Mouse (Mus musculus) MEL (cell line): ENCODE measurements around the gene Pdhx. TPM values are rescaled to one million over a fixed set of nuclear protein-coding genes. Genes with fewer than 3 reads are reported as not detected.
A peak's percentile ranks its signal among the peaks of the same experiment; 100 is the strongest.

Experiments
- DNase-seq: peaks from one replicate; pipeline ENCODE4 v3.0.0; 2011; ENCODE audit warnings: low read depth, low spot score
- H3K27ac ChIP-seq: 2 replicates; pipeline ENCODE4 v1.5.1; 2012; ENCODE audit warnings: low read depth, mild to moderate bottlenecking, control low read depth, low read length, moderate library complexity; ENCODE audit not compliant: control insufficient read depth
- H3K27me3 ChIP-seq, 2 experiments: fragments of 150-350 bp in 1 of 2; sonication (generic) in 1 of 2; 2 replicates each; pipeline ENCODE4 v1.6.1; 2012; ENCODE audit warnings: low read length in 2 of 2, mild to moderate bottlenecking in 2 of 2, improper control_type of control experiment in 1 of 2, moderate library complexity in 1 of 2; ENCODE audit not compliant: insufficient read depth in 2 of 2, control insufficient read depth in 1 of 2
- H3K36me3 ChIP-seq, 2 experiments: 2 replicates each; pipeline ENCODE4 v1.6.1; 2012 to 2014; ENCODE audit warnings: low read length in 2 of 2, improper control_type of control experiment in 1 of 2, inconsistent platforms in 1 of 2, mild to moderate bottlenecking in 1 of 2; ENCODE audit not compliant: insufficient read depth in 2 of 2, control insufficient read depth in 1 of 2
- H3K4me1 ChIP-seq, 2 experiments: fragments of 150-350 bp in 1 of 2; sonication (generic) in 1 of 2; 2 replicates each; pipeline ENCODE4 v1.6.1; 2012; ENCODE audit warnings: low read length in 2 of 2, improper control_type of control experiment in 1 of 2, mild to moderate bottlenecking in 1 of 2; ENCODE audit not compliant: insufficient read depth in 2 of 2, control insufficient read depth in 1 of 2
- H3K4me3 ChIP-seq, 2 experiments: fragments of 150-350 bp in 1 of 2; sonication (generic) in 1 of 2; 2 replicates each; pipeline ENCODE4 v1.5.1; 2012; ENCODE audit warnings: low read depth in 2 of 2, low read length in 2 of 2, mild to moderate bottlenecking in 2 of 2, moderate library complexity in 2 of 2, control low read depth in 1 of 2, improper control_type of control experiment in 1 of 2; ENCODE audit not compliant: control insufficient read depth in 1 of 2, insufficient read depth in 1 of 2
- H3K79me2 ChIP-seq: 2 replicates; pipeline ENCODE4 v1.6.1; 2012; ENCODE audit warnings: mild to moderate bottlenecking, low read length, moderate library complexity; ENCODE audit not compliant: control insufficient read depth, poor library complexity, insufficient read depth
- H3K9ac ChIP-seq: 2 replicates; pipeline ENCODE4 v1.6.1; 2012; ENCODE audit warnings: low read depth, mild to moderate bottlenecking, control low read depth, low read length, moderate library complexity; ENCODE audit not compliant: control insufficient read depth, poor library complexity, severe bottlenecking
- H3K9me3 ChIP-seq: fragments of 150-350 bp; sonication (generic); replicated peaks from 2 replicates; pipeline ENCODE4 v1.6.1; 2012; ENCODE audit warnings: mild to moderate bottlenecking, low read length, improper control_type of control experiment, moderate library complexity; ENCODE audit not compliant: insufficient read depth
- BHLHE40 ChIP-seq: IDR thresholded peaks from 2 replicates; pipeline ENCODE4 v1.6.1; 2012; ENCODE audit warnings: low read depth, mild to moderate bottlenecking, inconsistent platforms, low read length, improper control_type of control experiment, borderline replicate concordance
- CTCF ChIP-seq, 3 experiments: IDR thresholded peaks in 2 of 3; conservative IDR thresholded peaks in 1 of 3; 2 replicates each; pipeline ENCODE4 v1.5.1; 2011 to 2012; ENCODE audit warnings: low read length in 3 of 3, low read depth in 2 of 3, mild to moderate bottlenecking in 2 of 3, improper control_type of control experiment in 1 of 3, inconsistent platforms in 1 of 3, mixed read lengths in 1 of 3, moderate library complexity in 1 of 3; ENCODE audit not compliant: control insufficient read depth in 1 of 3, insufficient read depth in 1 of 3, poor library complexity in 1 of 3, severe bottlenecking in 1 of 3
- EP300 ChIP-seq, 2 experiments: IDR thresholded peaks; 2 replicates each; pipeline ENCODE4 v1.6.1; 2011; ENCODE audit warnings: improper control_type of control experiment in 2 of 2, low read length in 2 of 2, low read depth in 1 of 2, mild to moderate bottlenecking in 1 of 2
- GATA1 ChIP-seq: IDR thresholded peaks from 2 replicates; pipeline ENCODE4 v1.6.1; 2011; ENCODE audit warnings: low read depth, low read length, improper control_type of control experiment
- HCFC1 ChIP-seq: IDR thresholded peaks from 2 replicates; pipeline ENCODE4 v1.6.1; 2012; ENCODE audit warnings: low read depth, mild to moderate bottlenecking, inconsistent platforms, low read length, improper control_type of control experiment, moderate library complexity
- KAT2A ChIP-seq: conservative IDR thresholded peaks from 2 replicates; pipeline ENCODE4 v1.6.1; 2012; ENCODE audit warnings: low read depth, low read length, improper control_type of control experiment, inconsistent platforms
- MEF2A ChIP-seq: IDR thresholded peaks from 2 replicates; pipeline ENCODE4 v1.6.1; 2014; ENCODE audit warnings: low read depth, mild to moderate bottlenecking, inconsistent platforms, low read length, improper control_type of control experiment; ENCODE audit not compliant: poor library complexity, insufficient replicate concordance, severe bottlenecking; ENCODE audit errors: extremely low read depth
- MYC ChIP-seq: IDR thresholded peaks from 2 replicates; pipeline ENCODE4 v1.6.1; 2011; ENCODE audit warnings: low read depth, mild to moderate bottlenecking, low read length, improper control_type of control experiment, moderate library complexity
- NELFE ChIP-seq: IDR thresholded peaks from 2 replicates; pipeline ENCODE4 v1.6.1; 2011; ENCODE audit warnings: low read depth, low read length, improper control_type of control experiment
- NRF1 ChIP-seq: IDR thresholded peaks from 2 replicates; pipeline ENCODE4 v1.6.1; 2014; ENCODE audit warnings: low read depth, mild to moderate bottlenecking, inconsistent platforms, low read length, improper control_type of control experiment, moderate library complexity; ENCODE audit not compliant: poor library complexity, insufficient read depth, severe bottlenecking
- POLR2A ChIP-seq, 2 experiments: IDR thresholded peaks; 2 replicates each; pipeline ENCODE4 v1.6.1; 2011 to 2012; ENCODE audit warnings: low read length in 2 of 2, mild to moderate bottlenecking in 2 of 2, control low read depth in 1 of 2, improper control_type of control experiment in 1 of 2, low read depth in 1 of 2, moderate library complexity in 1 of 2; ENCODE audit not compliant: control insufficient read depth in 1 of 2, insufficient read depth in 1 of 2, poor library complexity in 1 of 2
- POLR2AphosphoS5 ChIP-seq: IDR thresholded peaks from 2 replicates; pipeline ENCODE4 v1.6.1; 2012; ENCODE audit warnings: low read depth, borderline replicate concordance, mild to moderate bottlenecking, inconsistent platforms, low read length, moderate library complexity, mixed read lengths
- RAD21 ChIP-seq: IDR thresholded peaks from 2 replicates; pipeline ENCODE4 v1.6.1; 2011; ENCODE audit warnings: mild to moderate bottlenecking, low read depth, low read length, improper control_type of control experiment
- SMC3 ChIP-seq: IDR thresholded peaks from 2 replicates; pipeline ENCODE4 v1.6.1; 2011; ENCODE audit warnings: low read depth, low read length, improper control_type of control experiment
- TBP ChIP-seq: IDR thresholded peaks from 2 replicates; pipeline ENCODE4 v1.8.0; 2011; ENCODE audit warnings: low read depth, low read length, improper control_type of control experiment
- TCF12 ChIP-seq: IDR thresholded peaks from 2 replicates; pipeline ENCODE4 v1.6.1; 2014; ENCODE audit warnings: low read depth, mild to moderate bottlenecking, inconsistent platforms, low read length, improper control_type of control experiment, moderate library complexity
- USF1 ChIP-seq: IDR thresholded peaks from 2 replicates; pipeline ENCODE4 v1.6.1; 2014; ENCODE audit warnings: low read depth, mild to moderate bottlenecking, inconsistent platforms, low read length, improper control_type of control experiment, moderate library complexity
- ZC3H11A ChIP-seq: IDR thresholded peaks from 2 replicates; pipeline ENCODE4 v1.6.1; 2012; ENCODE audit warnings: low read depth, mild to moderate bottlenecking, inconsistent platforms, low read length, improper control_type of control experiment
- polyA plus RNA-seq, 2 experiments: library from polyadenylated mRNA; stranded (reverse) in 1 of 2; unstranded in 1 of 2; fragments of >175 nt in 1 of 2; fragments of >200 nt in 1 of 2; gene quantifications; 2 replicates each; pipeline versions ENCODE4 v1.2.1 to v1.2.4; 2012; ENCODE audit warnings: low replicate concordance in 2 of 2, low read depth in 1 of 2; ENCODE audit not compliant: insufficient read length in 2 of 2, insufficient read depth in 1 of 2, missing spikeins in 1 of 2
- total RNA-seq: library from RNA; depleted of rRNA; stranded (reverse); fragments of 300-350 nt; gene quantifications from 2 replicates; pipeline ENCODE4 v1.2.3, GENCODE M21; 2012

Pdhx gene
- total and polyA plus RNA-seq, 3 experiments: 48.4 to 73.3 TPM; not detected in 1

GRCm38 (mm10) chr2:103084451-103084850, 11.1 kb upstream of the Pdhx start:
- Histone ChIP-seq H3K27me3 (no peaks in the 10 kb centered on the region), H3K27ac (no peak overlapping the region), H3K36me3 (no peaks in the 10 kb centered on the region), H3K4me3 (no peak overlapping the region), H3K9ac (no peak overlapping the region), H3K79me2 (no peaks in the 10 kb centered on the region), H3K9me3 (no peaks in the 10 kb centered on the region), H3K4me1 (no peaks in the 10 kb centered on the region)
- TF ChIP-seq TBP (peak; percentile 92), TCF12 (no peak), KAT2A (no peak), SMC3 (peak; percentile 69), MYC (no peak), CTCF (IDR thresholded peaks at IDR 0.05 in 2 of 3, conservative IDR thresholded peaks at IDR 0.05 in 1 of 3; ENCODE audit: control insufficient read depth in 1 of 3, insufficient read depth in 1 of 3, low read depth in 2 of 3, low read length in 3 of 3, poor library complexity in 1 of 3, severe bottlenecking in 1 of 3) (peak; percentile 29 to 84 (median 50); a peak in 4 of 6 replicates), POLR2A (IDR thresholded peaks at IDR 0.05; ENCODE audit: control insufficient read depth in 1 of 2, insufficient read depth in 1 of 2, low read depth in 1 of 2, low read length in 2 of 2, poor library complexity in 1 of 2) (no peak), HCFC1 (peak; percentile 32; the same call in 1 of the 2 replicates), NELFE (no peak), POLR2AphosphoS5 (no peak), USF1 (no peak), RAD21 (peak; percentile 88), EP300 (IDR thresholded peaks at IDR 0.05; ENCODE audit: low read depth in 1 of 2, low read length in 2 of 2) (peak in 1 of 2 experiments; percentile 31; a peak in 1 of 4 replicates), NRF1 (no peak), ZC3H11A (peak; percentile 80)
- DNase-seq: peak; percentile 62

- TF ChIP-seq USF1 (no peak), MEF2A (no peak), BHLHE40 (no peak), GATA1 (no peak)
- DNase-seq: no peak
- no peaks in the 10 kb centered on the region for H3K36me3 ChIP-seq
- H3K27me3 ChIP-seq: no peaks in the 10 kb centered on the region
- no peak overlapping the region for H3K27ac ChIP-seq
- H3K79me2 ChIP-seq: no peaks in the 10 kb centered on the region
- H3K9me3 ChIP-seq: no peaks in the 10 kb centered on the region
- H3K4me1 ChIP-seq: no peaks in the 10 kb centered on the region
- H3K9ac ChIP-seq: no peak overlapping the region
- H3K4me3 ChIP-seq: no peak overlapping the region
These were observed 9.5 kb upstream of the Pdhx start for GRCm38 (mm10) chr2:103082853-103083252.
